Mouse (Mus musculus): Measurements from ENCODE around the gene Dhtkd1. TPM values are rescaled to one million over a fixed set of nuclear protein-coding genes. Genes with fewer than 3 reads are reported as not detected.

The Dhtkd1 gene
- polyA plus RNA-seq (2015; fragmentation: Nextera tagmentation; extraction: Ambion mirVana) = 3.1 and 3.3 TPM in 2 replicates

DNA sequence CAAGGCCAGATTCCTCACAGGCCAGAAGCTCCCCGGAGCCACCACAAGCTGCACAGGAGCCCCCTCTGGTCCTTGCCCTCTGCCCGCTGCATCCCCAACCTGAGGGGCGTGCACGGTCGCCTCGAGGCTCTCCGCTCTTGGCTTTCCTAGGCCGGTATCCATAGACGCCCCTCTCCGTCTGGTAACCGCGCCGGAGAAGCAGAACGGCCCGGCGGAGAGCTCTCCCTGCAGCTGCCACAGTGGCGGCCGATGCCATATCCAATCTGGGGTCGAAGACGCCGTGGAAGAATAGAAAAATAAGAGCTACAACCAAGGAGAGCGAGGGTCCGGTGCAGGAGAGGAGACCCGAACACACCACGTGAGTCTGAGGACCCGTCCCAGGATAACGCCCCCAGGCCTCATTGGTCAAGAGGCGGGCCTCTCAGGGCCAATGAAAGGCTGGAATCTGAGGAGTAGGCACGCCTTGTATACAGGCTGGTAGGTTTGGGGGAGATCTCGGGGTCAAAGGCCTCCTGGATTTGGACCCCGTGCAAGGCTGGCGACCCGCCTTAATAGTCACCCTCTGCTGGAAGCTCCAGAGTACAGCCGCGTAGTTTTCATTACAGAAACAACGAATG, at the start of gene Dhtkd1:
Gene Dhtkd1 (minus strand): TSS at position 377 of the 617 bp plus-strand sequence.

DNA sequence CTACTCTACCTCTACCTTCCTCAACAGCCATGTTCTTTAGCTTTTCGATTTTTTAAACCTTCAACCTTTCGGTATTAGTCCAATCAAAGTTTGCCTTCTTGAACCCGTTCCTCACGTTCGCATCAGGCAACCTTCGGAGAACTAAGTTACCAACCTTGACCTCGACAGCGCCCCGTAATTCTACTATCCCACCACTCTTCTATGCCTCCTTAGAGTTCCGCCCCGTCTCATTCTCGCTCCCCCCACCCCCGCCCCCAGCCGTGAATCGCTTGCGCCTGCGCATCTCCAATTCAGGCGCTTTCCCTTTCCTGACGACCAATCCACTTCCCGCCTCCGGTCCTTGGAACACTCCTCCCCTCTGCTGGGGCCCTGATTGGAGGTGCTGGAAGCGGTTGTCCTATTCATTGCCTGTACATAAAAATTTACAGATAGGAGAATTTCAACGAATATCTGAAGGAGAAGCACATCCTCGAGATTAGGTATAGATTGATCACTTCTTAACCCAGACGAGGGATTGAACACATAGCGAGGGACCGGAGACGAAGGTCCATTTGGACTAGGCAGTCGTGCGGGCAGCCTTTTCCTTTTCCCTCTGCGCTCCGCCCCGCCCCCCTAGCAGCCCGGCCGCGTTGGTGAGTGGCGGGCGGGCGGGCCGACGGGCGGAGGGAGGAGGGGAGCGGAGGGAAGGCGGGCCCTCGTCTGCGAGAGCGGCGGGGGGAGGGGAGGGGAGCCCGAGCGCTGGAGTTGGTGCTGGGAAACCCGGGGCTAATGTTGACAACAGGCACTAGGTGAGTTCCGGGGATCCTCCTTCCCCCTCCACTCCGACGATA, 8.4 kb upstream of the Dhtkd1 start, which contains the start of gene Upf2:
Gene Upf2 (plus strand): TSS at position 704 of the 830 bp plus-strand sequence.

DNA sequence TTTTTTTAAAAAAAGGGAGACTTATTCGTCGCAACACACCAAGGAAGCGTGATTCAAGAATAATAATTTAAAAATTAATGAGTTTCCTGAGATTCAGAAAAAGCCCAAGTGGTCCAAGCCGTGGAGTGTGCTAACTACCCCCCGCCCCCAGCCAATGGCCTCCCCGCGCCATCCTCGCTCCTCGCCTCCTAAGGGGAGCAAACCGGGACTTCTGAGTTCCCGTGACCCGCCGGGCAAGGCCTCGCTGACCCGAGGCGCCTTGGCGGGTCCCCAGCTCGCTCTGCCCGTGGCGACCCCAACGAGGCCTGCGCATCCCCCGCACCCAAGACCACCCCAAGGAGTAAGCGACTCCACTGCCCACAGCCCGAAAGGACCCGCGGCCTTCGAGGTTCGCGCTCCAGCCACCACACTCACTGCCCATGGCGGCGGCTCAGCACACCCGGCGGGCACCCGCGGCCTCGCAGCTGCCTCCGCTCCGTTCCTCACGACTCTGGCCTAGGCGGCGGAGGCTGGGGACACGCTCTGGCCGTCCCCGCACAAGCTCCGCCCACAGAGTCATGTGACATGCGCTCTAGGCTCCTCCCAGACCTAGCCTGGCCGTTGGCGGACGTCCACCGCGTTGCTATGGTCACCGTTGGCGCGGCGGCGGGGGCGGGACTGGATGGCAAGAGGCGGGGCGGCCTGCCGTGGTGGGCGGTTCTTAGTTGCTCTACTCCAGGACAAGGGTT, 47.6 kb downstream of the Dhtkd1 start, which contains the start of gene Sec61a2:
Gene Sec61a2 (minus strand): TSS at position 590 of the 728 bp plus-strand sequence.

DNA sequence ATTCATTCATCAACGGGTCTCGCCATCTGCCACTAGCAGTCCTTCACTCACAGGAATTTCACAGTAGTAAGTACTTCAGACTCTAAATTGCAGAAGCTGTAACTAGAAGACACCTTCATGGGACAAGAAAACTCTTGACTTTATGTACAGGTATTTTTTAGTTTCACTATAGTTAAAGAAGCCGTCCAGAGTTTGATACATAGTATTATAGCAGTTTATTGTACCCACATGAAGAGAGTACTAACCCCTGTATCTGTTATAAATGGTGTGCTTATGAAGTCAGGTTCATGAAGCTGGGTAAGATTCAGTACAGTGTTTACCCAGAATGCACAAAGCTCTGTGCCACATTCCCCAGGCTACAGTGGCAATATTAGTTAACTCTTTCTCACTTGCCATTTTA, 79.8 kb downstream of the Dhtkd1 start, which contains the start of gene Gm13199:
Gene Gm13199 (minus strand): TSS at position 101 of the 400 bp plus-strand sequence.

Other genes with a start within 250 kb of the Dhtkd1 start
- gene Camk1d, start 228.3 kb downstream of the Dhtkd1 start, polyA plus RNA-seq (2015; fragmentation: Nextera tagmentation; extraction: Ambion mirVana) = 10.0 and 10.7 TPM in 2 replicates
- 20.7 and 21.3 TPM in 2 replicates for gene Nudt5, start 97.8 kb downstream of the Dhtkd1 start, polyA plus RNA-seq (2015; fragmentation: Nextera tagmentation; extraction: Ambion mirVana)
- 205 and 240 TPM in 2 replicates for gene Cdc123, start 97.6 kb downstream of the Dhtkd1 start, polyA plus RNA-seq (2015; fragmentation: Nextera tagmentation; extraction: Ambion mirVana)
- gene Gm13199, start 79.9 kb downstream of the Dhtkd1 start, polyA plus RNA-seq (2015; fragmentation: Nextera tagmentation; extraction: Ambion mirVana) = 0.65 and 0.79 TPM in 2 replicates
- gene Sec61a2, start 47.4 kb downstream of the Dhtkd1 start, polyA plus RNA-seq (2015; fragmentation: Nextera tagmentation; extraction: Ambion mirVana) = 112 and 119 TPM in 2 replicates
- gene Upf2, start 8.7 kb upstream of the Dhtkd1 start, polyA plus RNA-seq (2015; fragmentation: Nextera tagmentation; extraction: Ambion mirVana) = 4.3 and 4.8 TPM in 2 replicates
- 24.5 and 26.0 TPM in 2 replicates for gene Proser2, start 187.4 kb upstream of the Dhtkd1 start, polyA plus RNA-seq (2015; fragmentation: Nextera tagmentation; extraction: Ambion mirVana)

Measured in neural tube, postnatal 0 days (tissue).